25 mouse cellular contexts compared by ENCODE assay signal in the genomic region with DNA sequence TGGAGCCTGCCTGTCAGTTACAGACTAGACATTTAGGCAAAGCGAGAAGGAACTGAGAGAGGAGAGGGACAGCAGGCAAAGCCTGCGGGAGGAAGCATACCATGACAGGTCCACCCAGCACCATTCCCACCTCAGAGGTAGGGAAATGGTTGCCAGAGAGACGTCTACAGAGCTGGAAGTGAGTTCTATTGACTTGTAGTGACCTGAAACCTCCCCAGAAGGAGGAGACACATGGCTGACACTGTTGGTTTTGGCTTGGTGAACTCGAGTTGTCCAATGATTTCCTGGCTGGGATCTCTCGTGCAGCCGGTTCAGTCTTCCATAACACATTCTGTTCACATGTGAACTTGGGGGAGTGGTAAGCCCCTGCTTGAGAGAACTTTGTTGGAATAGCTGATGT. TPM values are rescaled to one million over a fixed set of nuclear protein-coding genes. Genes with fewer than 3 reads are reported as not detected.
"Had no signal": no experiment of that assay in that cellular context is flagged by ENCODE, and none has a peak within 500 bp of the region (broad histone marks: within the 10 kb centered on the region; RNA-seq: fewer than 3 reads in every experiment).

No protein-coding gene starts in this region.

- H3K9ac ChIP-seq: limb, embryonic 12.5 days; limb, embryonic 15.5 days; liver, embryonic 13.5 days; midbrain, embryonic 12.5 days; midbrain, embryonic 15.5 days; neural tube, embryonic 13.5 days had no signal

- DNase-seq: kidney, adult 9 months; kidney, postnatal 10 days; kidney, postnatal 36 days; left cerebral cortex, postnatal 4 days; liver, embryonic 13.5 days; lung, adult 2 months; lung, postnatal 14 days; lung, postnatal 4 days; retina, postnatal 1 day; right cerebral cortex, postnatal 25 days; thymus, postnatal 25 days had no signal

- H3K36me3 ChIP-seq: limb, embryonic 12.5 days; limb, embryonic 15.5 days; liver, embryonic 13.5 days; midbrain, embryonic 12.5 days; midbrain, embryonic 15.5 days; neural tube, embryonic 13.5 days had no signal

- H3K27me3 ChIP-seq: limb, embryonic 12.5 days; limb, embryonic 15.5 days; liver, embryonic 13.5 days; midbrain, embryonic 12.5 days; midbrain, embryonic 15.5 days; neural tube, embryonic 13.5 days had no signal

- H3K4me2 ChIP-seq: limb, embryonic 12.5 days; limb, embryonic 15.5 days; liver, embryonic 13.5 days; midbrain, embryonic 12.5 days; midbrain, embryonic 15.5 days; neural tube, embryonic 13.5 days had no signal

- H3K4me1 ChIP-seq: limb, embryonic 12.5 days; limb, embryonic 15.5 days; liver, embryonic 13.5 days; midbrain, embryonic 12.5 days; midbrain, embryonic 15.5 days; neural tube, embryonic 13.5 days had no signal

- H3K4me3 ChIP-seq: limb, embryonic 12.5 days; limb, embryonic 15.5 days; liver, embryonic 13.5 days; midbrain, embryonic 12.5 days; midbrain, embryonic 15.5 days; myocyte; neural tube, embryonic 13.5 days had no signal

- H3K27ac ChIP-seq: limb, embryonic 12.5 days; limb, embryonic 15.5 days; liver, embryonic 13.5 days; midbrain, embryonic 12.5 days; midbrain, embryonic 15.5 days; neural tube, embryonic 13.5 days had no signal

- ATAC-seq: intestine, postnatal 0 days; midbrain, embryonic 15.5 days had no signal

- H3K9me3 ChIP-seq: limb, embryonic 12.5 days; limb, embryonic 15.5 days; liver, embryonic 13.5 days; midbrain, embryonic 12.5 days; midbrain, embryonic 15.5 days; neural tube, embryonic 13.5 days had no signal

RNA-seq across cellular contexts. Expression of a gene that starts 17.7 kb away (rescaled TPM):
- polyA plus RNA-seq: limb, embryonic 12.5 days; midbrain, embryonic 12.5 days; myocyte; neural tube, embryonic 13.5 days had no signal

RNA-seq across cellular contexts. Expression of a gene that starts 18.3 kb away (rescaled TPM):
- total RNA-seq: left cerebral cortex, postnatal 14 days; left cerebral cortex, postnatal 4 days; megakaryocyte progenitor cell, adult 5-6 weeks; neutrophil, adult 5-6 weeks had no signal
- polyA plus RNA-seq: intestine, postnatal 0 days; limb, embryonic 12.5 days; limb, embryonic 15.5 days; liver, embryonic 13.5 days; liver, embryonic 16.5 days; lung, adult 2 months; lung, embryonic 16.5 days; midbrain, embryonic 12.5 days; midbrain, embryonic 15.5 days; myocyte; neural tube, embryonic 13.5 days; spleen, adult 2 months; thymus, postnatal 0 days had no signal
